Mouse (Mus musculus): ENCODE data around the gene Stpg1. TPM values are rescaled to one million over a fixed set of nuclear protein-coding genes. Genes with fewer than 3 reads are reported as not detected.

Stpg1 gene
- total RNA-seq, 2 experiments from 2014 or later: 1.7 to 3.5 TPM

- no peak for DNase-seq (ENCODE audit: low spot score in 2 of 2)
Observed at GRCm38 (mm10) chr4:135509515-135509914, 14.9 kb downstream of the Stpg1 start.

GRCm38 (mm10) chr4:135513865-135514264, 19.3 kb downstream of the Stpg1 start:
- no peak for DNase-seq (ENCODE audit: low spot score in 2 of 2)

DNA sequence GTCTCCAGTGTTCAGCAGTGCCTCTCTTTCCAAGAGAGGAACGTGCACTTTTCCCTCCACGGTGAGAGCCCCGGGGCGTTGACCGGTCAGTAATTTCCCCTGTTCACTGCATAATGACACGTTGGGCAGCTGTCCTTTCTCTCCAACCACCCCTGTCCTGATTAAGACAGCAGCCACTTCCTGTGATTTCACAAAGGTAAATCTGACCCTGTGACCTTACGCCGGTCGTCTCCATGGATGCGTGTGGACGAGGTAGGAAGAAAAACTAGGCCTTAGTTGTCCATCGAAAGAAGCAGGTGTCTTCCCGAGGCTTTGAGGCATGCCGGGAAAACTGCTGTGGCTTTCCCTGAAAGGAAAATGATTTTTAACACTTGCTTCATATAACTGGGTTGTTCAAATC, 20.3 kb downstream of the Stpg1 start:
- DNase-seq (ENCODE audit: low spot score in 2 of 2): no peak

GRCm38 (mm10) chr4:135516351-135517316, 22.0 kb downstream of the Stpg1 start:
- DNase-seq (ENCODE audit: low spot score in 2 of 2): peak in 1 of 2 experiments; percentile 31

DNA sequence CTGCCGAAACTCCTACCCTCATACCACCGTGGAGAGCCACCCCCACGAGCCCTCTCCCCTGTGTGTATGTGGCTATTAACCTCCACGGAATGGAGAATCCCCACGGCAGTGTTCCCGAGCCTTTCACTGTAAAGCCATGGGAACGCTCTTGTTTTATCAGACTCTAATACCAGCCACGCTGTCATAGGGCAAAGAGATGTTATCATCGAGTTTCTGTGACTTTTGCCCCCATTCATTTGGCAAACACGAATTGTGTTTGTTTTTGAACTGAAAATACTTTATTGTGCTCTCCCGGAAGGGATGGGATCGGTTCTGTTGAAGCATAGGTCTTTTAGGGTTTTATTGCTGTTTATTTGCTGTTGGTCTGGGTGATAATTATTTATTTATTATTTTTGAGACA, 23.5 kb downstream of the Stpg1 start:
- DNase-seq (ENCODE audit: low spot score in 2 of 2): no peak

DNA sequence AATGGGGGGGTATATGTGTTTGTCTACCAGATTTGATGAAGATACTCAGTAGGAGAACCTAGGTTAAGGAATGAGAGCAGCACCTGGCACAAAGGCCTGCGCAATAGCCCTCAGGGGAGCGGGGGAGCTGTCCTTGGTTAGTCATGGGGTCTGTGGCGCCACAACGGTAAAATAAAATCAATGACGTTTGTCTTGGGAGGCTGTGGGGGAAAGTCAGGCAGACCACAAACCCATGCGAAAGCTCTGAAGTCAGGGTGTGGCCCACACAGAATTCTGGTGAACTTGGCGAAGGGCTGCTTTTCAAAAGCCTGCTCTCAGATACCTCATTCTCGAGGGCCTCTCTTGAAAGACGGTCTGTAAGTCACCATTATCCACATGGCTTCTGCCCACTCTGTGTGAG, 25.8 kb downstream of the Stpg1 start:
- no peak for DNase-seq (ENCODE audit: low spot score in 2 of 2)

- no peak for DNase-seq (ENCODE audit: low spot score in 2 of 2)
Observed at GRCm38 (mm10) chr4:135523939-135524338, 29.3 kb downstream of the Stpg1 start.

- DNase-seq (ENCODE audit: low spot score in 2 of 2): no peak
Observed at GRCm38 (mm10) chr4:135525057-135525456, 30.5 kb downstream of the Stpg1 start.

DNA sequence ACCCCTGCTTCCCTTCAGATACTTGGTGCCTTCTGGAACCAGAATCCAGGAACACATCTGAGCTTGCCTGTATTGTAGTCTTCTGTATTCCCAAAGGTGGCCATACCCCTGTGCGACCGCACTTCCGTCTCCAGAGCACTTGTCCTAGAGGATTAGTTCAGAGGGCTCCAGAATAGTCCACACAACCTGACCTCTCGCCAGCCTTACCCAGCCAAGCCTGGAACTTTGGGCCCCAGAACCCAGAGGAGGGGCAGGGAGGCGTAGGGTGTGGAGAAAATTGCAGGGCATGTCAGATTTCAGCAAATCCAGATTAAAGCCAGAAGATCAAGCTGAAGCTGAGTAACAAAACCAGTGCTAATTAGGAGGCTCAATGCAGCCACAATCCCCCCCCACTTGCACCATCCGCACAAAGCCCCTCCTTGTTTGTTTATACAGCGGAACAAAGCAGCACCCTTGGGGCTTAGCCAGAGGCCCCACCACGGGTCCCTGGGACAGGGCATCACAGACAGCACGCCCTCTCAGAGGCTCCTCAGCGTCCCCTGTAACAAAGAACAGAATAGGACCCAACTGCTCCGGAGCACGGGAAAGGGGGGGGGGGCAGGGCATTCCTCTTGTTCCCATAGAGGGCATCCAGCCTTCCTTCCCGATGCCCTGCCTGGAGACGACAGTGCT, 31.6 kb downstream of the Stpg1 start:
- DNase-seq (ENCODE audit: low spot score in 2 of 2): no peak

DNA sequence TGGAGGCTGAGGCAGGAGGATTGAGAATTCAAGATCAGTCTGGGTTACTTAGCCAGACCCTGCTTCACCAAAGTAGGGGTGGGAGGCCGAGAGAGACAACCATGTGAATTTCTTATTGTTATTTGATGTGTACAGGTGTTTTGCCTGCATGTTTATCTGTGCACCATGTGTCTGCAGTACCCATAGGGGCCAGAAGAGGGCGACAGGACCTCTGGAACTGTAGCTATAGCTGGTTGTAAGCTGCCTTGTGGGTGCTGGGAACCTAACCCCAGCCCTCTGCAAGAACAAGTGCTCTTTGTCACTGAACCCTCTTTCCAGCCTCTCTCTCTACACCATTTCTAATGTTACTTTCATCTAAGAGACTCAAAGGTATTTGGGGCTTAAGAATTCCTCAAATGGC, 35.7 kb downstream of the Stpg1 start:
- no peak for DNase-seq (ENCODE audit: low spot score in 2 of 2)

GRCm38 (mm10) chr4:135531236-135531635, 36.6 kb downstream of the Stpg1 start:
- DNase-seq (ENCODE audit: low spot score in 2 of 2): peak; percentile 25 to 74

GRCm38 (mm10) chr4:135531771-135532613, 37.4 kb downstream of the Stpg1 start:
- no peak for DNase-seq (ENCODE audit: low spot score in 2 of 2)

DNA sequence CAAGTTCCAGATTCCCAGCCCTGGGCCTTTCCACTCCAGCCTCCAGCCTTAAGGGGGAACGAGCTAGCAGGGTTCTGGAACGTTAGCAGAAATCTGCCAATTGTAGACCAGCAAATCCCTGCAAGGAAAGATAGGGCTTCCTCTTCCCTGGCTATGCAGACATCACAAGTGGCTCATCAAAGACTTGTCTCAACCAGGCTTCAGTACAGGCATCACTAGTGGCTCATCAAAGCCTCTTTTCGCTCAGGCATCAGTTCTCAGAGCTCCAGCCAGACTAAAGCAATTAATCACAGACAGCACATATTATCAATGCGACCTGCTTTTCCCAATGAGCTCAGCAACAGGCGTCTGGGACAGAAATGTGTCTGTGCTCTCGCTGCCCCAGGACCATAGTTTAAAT, 38.4 kb downstream of the Stpg1 start:
- DNase-seq (ENCODE audit: low spot score in 2 of 2): no peak

DNA sequence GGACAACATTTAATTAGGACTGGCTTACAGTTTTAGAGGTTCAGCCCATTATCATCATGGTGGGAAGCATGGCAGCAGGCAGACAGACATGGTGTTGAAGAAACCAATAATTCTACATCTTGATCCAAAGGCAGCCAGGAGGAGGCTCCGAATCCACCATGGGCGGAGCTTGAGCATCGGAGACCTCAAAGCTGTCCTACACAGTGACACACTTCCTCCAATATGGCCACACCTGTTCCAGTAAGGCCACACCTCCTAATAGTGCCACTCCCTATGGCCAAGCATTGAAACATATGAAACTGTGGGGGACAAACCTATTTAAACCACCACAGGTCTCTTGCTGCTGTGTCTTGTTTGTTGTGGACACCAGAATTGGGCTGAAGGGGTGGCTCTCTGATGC, 40.4 kb downstream of the Stpg1 start:
- DNase-seq (ENCODE audit: low spot score in 2 of 2): no peak

DNA sequence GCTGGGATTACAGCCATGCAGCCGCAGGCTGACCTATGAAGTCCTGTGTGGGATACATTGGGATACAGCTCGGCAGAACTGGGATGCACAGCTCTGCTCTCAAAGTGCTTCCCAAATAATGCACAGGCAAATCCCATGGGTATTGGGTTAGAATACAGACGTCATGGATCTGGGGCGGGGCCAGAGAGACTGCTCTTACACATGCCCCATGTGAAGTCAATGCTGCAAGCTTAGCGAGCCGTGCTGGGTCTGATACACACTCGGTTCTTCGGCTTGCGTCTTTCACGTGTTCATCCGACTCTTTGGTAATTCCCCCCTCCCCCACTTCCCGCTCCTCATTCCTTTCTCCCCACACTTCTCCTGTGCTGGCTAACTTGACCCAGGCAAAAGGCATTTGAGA, 44.5 kb downstream of the Stpg1 start:
- no peak for DNase-seq (ENCODE audit: low spot score in 2 of 2)

DNA sequence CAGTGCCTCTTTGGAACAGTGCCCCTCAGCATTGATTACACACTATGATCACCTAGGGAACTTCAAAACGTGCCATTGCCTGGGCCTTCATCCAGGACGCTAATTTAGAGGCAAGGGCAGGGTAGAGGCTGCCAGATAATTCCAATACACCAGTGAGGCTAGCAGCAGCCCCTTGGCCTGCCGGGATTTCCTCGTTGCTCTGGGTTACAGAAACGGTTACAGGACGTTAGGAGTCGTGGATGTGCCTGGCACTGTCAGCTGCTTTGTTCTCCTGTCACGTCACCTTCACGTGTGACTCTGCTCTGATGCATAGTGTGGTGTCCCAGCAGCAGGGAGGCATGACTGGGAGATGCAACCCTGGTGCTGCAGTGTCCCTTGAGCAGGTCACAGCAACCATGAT, 45.5 kb downstream of the Stpg1 start:
- DNase-seq (ENCODE audit: low spot score in 2 of 2): no peak

DNA sequence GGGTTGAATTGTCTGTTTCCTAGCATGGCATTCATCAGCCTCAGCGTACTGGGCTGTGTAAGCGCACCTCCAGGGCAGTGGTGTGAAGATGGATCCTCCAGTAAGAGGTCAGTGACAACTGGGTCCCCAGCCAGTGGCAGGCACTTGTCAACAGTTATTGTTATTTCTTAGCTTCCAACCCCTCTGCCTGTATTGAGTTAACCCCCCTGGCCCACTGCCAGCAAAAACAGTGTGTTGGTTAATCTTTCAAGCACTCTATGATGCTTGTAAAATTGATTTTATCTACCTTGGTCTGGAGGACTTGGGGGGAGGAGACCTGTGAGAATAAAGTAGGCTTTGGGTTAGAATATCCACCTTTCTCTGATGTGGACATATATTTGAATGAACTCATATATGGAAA, 49.7 kb downstream of the Stpg1 start:
- DNase-seq (ENCODE audit: low spot score in 2 of 2): no peak

DNA sequence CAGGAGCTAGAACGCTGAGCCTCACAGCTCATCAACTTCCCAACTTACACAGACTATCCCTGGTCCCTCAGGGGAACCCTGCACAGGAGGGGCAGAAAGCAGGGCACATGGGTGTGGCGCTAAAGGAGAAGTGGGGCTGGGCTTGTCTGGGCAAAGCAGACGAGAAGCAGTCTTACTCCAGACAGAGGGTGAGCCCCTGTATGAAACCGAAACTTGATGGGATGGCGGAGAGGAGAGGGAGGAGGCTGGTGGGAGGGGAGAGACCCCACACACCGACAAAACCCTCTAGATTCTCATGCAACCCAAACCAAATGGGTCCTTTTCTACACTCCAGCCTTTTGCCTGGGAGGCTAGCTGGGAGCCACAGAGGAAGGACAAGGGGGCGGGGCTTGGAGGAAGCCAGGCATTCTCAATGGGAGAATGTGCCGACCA, 50.5 kb downstream of the Stpg1 start:
- no peak for DNase-seq (ENCODE audit: low spot score in 2 of 2)

DNA sequence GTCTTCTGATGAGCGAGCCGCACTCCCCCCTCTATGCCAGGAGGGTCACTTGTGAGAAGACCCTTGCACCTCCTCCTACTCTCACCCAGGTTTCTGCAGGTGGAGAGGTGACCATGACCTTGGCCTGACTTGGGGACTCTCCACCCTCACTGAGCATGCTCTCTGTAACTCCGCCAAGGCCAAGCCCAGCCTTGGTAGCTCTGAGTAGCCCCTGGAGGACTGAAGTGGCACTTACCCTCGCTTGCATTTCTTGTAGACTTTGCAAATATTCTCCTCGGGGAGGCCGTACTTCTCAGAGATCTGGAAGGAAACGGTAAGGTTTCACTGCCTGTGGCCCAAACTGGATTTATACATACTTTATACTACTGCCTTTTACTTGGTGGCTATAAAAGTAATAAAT, 51.4 kb downstream of the Stpg1 start:
- DNase-seq (ENCODE audit: low spot score in 2 of 2): no peak

- no peak for DNase-seq (ENCODE audit: low spot score in 2 of 2)
Observed at GRCm38 (mm10) chr4:135546793-135547192, 52.2 kb downstream of the Stpg1 start.

DNA sequence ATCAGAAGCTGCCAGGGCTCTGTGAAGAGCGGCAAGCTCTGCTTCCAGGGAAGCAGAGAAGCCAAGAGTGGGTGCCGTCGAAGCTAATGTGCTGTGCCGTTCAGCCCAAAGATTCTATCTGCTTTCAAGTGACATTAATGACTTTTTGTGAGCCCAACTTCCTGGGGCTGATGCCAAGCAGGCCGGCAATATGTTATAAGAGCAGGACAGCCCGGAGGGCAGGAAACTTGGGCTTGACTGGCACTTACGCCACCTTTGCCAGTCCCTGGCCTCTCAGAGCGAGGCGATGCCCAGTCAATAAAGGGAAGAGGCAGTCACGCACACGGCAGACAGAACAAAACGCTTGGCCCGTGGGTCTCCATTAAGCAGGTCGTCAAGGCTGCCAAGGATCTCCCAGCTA, 53.0 kb downstream of the Stpg1 start:
- DNase-seq (ENCODE audit: low spot score in 2 of 2): no peak

GRCm38 (mm10) chr4:135548108-135548507, 53.5 kb downstream of the Stpg1 start:
- DNase-seq (ENCODE audit: low spot score in 2 of 2): no peak

Data from layer of hippocampus, adult 18-20 months (tissue).